Comparison of ENCODE assay signal across 8 mouse cellular contexts in genomic region chr12:40832157-40832556, GRCm38 (mm10).
A peak's percentile ranks its signal among the peaks of the same experiment; 100 is the strongest.
DNase-seq lines count a peak whose midpoint lies in the region; ATAC-seq and TF ChIP-seq lines count a peak whose summit lies in the region.

No protein-coding gene starts in this region.

- no peak overlapping the region for H3K4me3 ChIP-seq in spleen, adult 2 months (ENCODE audit: extremely low read depth, insufficient read depth, insufficient read length)
- H3K4me3 ChIP-seq in heart, embryonic 11.5 days (ENCODE audit: low read depth, low read length) = no peak overlapping the region

- H3K4me2 ChIP-seq in heart, embryonic 11.5 days = no peak overlapping the region

- WGBS in spleen, adult 2 months = 62% methylated on average over 8 of the region's 8 CpGs
- 67% methylated on average over 8 of the region's 8 CpGs for WGBS in heart, embryonic 11.5 days (ENCODE audit: insufficient replicate concordance)

- no peaks in the 10 kb centered on the region for H3K36me3 ChIP-seq in spleen, adult 2 months (ENCODE audit: control insufficient read depth, insufficient read depth, low read length)
- no peaks in the 10 kb centered on the region for H3K36me3 ChIP-seq in heart, embryonic 11.5 days (ENCODE audit: control insufficient read depth, insufficient read depth, low read length)

- no peak overlapping the region for H3K27ac ChIP-seq in spleen, adult 2 months (ENCODE audit: insufficient read depth, low read length)
- no peak overlapping the region for H3K27ac ChIP-seq in heart, embryonic 11.5 days (ENCODE audit: low read depth, low read length)

- no peaks in the 10 kb centered on the region for H3K9me3 ChIP-seq in heart, embryonic 11.5 days (replicated peaks; ENCODE audit: control insufficient read depth, low read length)

- peak; percentile 51 to 70 for DNase-seq in frontal cortex, adult 2 months (ENCODE audit: extremely low spot score in 1 of 2, low spot score in 1 of 2)
- no peak for DNase-seq in frontal cortex, postnatal 25 days (ENCODE audit: low spot score in 2 of 2)
- peak in 1 of 2 experiments; percentile 8 for DNase-seq in spleen, adult 2 months (ENCODE audit: low read depth in 1 of 2, low spot score in 2 of 2)
- no peak for DNase-seq in spleen, postnatal 14 days (ENCODE audit: low spot score in 2 of 2)
- DNase-seq in embryo, embryonic 11 days = peak; percentile 36
- peak; percentile 64 to 83 for DNase-seq in left cerebral cortex, postnatal 14 days (ENCODE audit: low spot score in 2 of 2)
- DNase-seq in thymus, postnatal 4 days = peak; percentile 34

- no peak for TF ChIP-seq POLR2A in spleen, adult 2 months (IDR thresholded peaks at IDR 0.05; ENCODE audit: low read depth, low read length)

- intact Hi-C loops in left cerebral cortex, postnatal 14 days (cut with DNase I) = loop anchor here (5.0 kb wide), 1 partner anchor 575 kb away; no protein-coding TSS in a partner anchor

- peak; percentile 30; the same call in 1 of the 2 replicates for TF ChIP-seq CTCF in spleen, adult 2 months (IDR thresholded peaks at IDR 0.05; ENCODE audit: extremely low read depth, insufficient read depth, insufficient read length, insufficient replicate concordance)

- ATAC-seq in heart, embryonic 11.5 days (replicated peaks; ENCODE audit: insufficient number of reproducible peaks, low FRiP score, low TSS enrichment) = no peak

- no peaks in the 10 kb centered on the region for H3K27me3 ChIP-seq in spleen, adult 2 months (ENCODE audit: control insufficient read depth, insufficient read depth, low read length)
- no peaks in the 10 kb centered on the region for H3K27me3 ChIP-seq in heart, embryonic 11.5 days (ENCODE audit: control insufficient read depth, insufficient read depth, low read length)

- H3K4me1 ChIP-seq in spleen, adult 2 months (ENCODE audit: control insufficient read depth, insufficient read depth, insufficient read length) = no peaks in the 10 kb centered on the region
- no peaks in the 10 kb centered on the region for H3K4me1 ChIP-seq in heart, embryonic 11.5 days (ENCODE audit: control insufficient read depth, insufficient read depth, low read length)

- H3K9ac ChIP-seq in heart, embryonic 11.5 days (ENCODE audit: low read depth, low read length) = no peak overlapping the region

Comparison
In these comparisons a context has a peak if more than half of its experiments do, and no peak if none do; other contexts are left out.
1. DNase-seq: peak in frontal cortex, adult 2 months (2 of 2), embryo, embryonic 11 days (single experiment), left cerebral cortex, postnatal 14 days (2 of 2) and thymus, postnatal 4 days (single experiment); none in frontal cortex, postnatal 25 days (0 of 2) and spleen, postnatal 14 days (0 of 2).